Mouse (Mus musculus): Measurements from ENCODE around the gene Ptprj. TPM values are rescaled to one million over a fixed set of nuclear protein-coding genes. Genes with fewer than 3 reads are reported as not detected.

Ptprj gene
- polyA plus RNA-seq, 1 experiment, result 9.1 TPM

GRCm38 (mm10) chr2:90566046-90566445 lies 14.4 kb downstream of the Ptprj start:
- H3K4me1 ChIP-seq (ENCODE audit: control insufficient read depth, insufficient read depth, low read length), result no peaks in the 10 kb centered on the region

GRCm38 (mm10) chr2:90565192-90565929 lies 15.1 kb downstream of the Ptprj start:
- Histone ChIP-seq H3K4me1 (ENCODE audit: control insufficient read depth, insufficient read depth, low read length) (no peaks in the 10 kb centered on the region), H3K27me3 (ENCODE audit: control insufficient read depth, insufficient read depth, low read length) (no peaks in the 10 kb centered on the region), H3K27ac (ENCODE audit: control insufficient read depth, insufficient read depth, low read depth, low read length) (no peak overlapping the region), H3K36me3 (ENCODE audit: control insufficient read depth, insufficient read depth, low read length) (no peaks in the 10 kb centered on the region), H3K4me3 (ENCODE audit: control insufficient read depth, low read depth, low read length) (no peak overlapping the region)
- TF ChIP-seq CTCF (IDR thresholded peaks at IDR 0.05; ENCODE audit: control insufficient read depth, insufficient read depth, insufficient replicate concordance, low read depth, low read length) (no peak), POLR2A (IDR thresholded peaks at IDR 0.05; ENCODE audit: control insufficient read depth, low read depth, low read length) (no peak)

More at GRCm38 (mm10) chr2:90566046-90566445, 14.4 kb downstream of the Ptprj start:
- Histone ChIP-seq H3K36me3 (ENCODE audit: control insufficient read depth, insufficient read depth, low read length) (no peaks in the 10 kb centered on the region), H3K27ac (ENCODE audit: control insufficient read depth, insufficient read depth, low read depth, low read length) (no peak overlapping the region), H3K27me3 (ENCODE audit: control insufficient read depth, insufficient read depth, low read length) (no peaks in the 10 kb centered on the region), H3K4me3 (ENCODE audit: control insufficient read depth, low read depth, low read length) (no peak overlapping the region)
- TF ChIP-seq POLR2A (IDR thresholded peaks at IDR 0.05; ENCODE audit: control insufficient read depth, low read depth, low read length), result no peak
- no peak for TF ChIP-seq CTCF (IDR thresholded peaks at IDR 0.05; ENCODE audit: control insufficient read depth, insufficient read depth, insufficient replicate concordance, low read depth, low read length)

GRCm38 (mm10) chr2:90564552-90564951 lies 15.9 kb downstream of the Ptprj start:
- no peak overlapping the region for H3K4me3 ChIP-seq (ENCODE audit: control insufficient read depth, low read depth, low read length)
- TF ChIP-seq CTCF (IDR thresholded peaks at IDR 0.05; ENCODE audit: control insufficient read depth, insufficient read depth, insufficient replicate concordance, low read depth, low read length) (no peak), POLR2A (IDR thresholded peaks at IDR 0.05; ENCODE audit: control insufficient read depth, low read depth, low read length) (no peak)
- H3K27me3 ChIP-seq (ENCODE audit: control insufficient read depth, insufficient read depth, low read length), result no peaks in the 10 kb centered on the region
- no peak overlapping the region for H3K27ac ChIP-seq (ENCODE audit: control insufficient read depth, insufficient read depth, low read depth, low read length)
- H3K36me3 ChIP-seq (ENCODE audit: control insufficient read depth, insufficient read depth, low read length), result no peaks in the 10 kb centered on the region
- H3K4me1 ChIP-seq (ENCODE audit: control insufficient read depth, insufficient read depth, low read length), result no peaks in the 10 kb centered on the region

GRCm38 (mm10) chr2:90563171-90563570 lies 17.3 kb downstream of the Ptprj start:
- Histone ChIP-seq H3K27ac (ENCODE audit: control insufficient read depth, insufficient read depth, low read depth, low read length) (no peak overlapping the region), H3K27me3 (ENCODE audit: control insufficient read depth, insufficient read depth, low read length) (no peaks in the 10 kb centered on the region), H3K4me3 (ENCODE audit: control insufficient read depth, low read depth, low read length) (no peak overlapping the region), H3K4me1 (ENCODE audit: control insufficient read depth, insufficient read depth, low read length) (no peaks in the 10 kb centered on the region), H3K36me3 (ENCODE audit: control insufficient read depth, insufficient read depth, low read length) (no peaks in the 10 kb centered on the region)
- TF ChIP-seq POLR2A (IDR thresholded peaks at IDR 0.05; ENCODE audit: control insufficient read depth, low read depth, low read length) (no peak), CTCF (IDR thresholded peaks at IDR 0.05; ENCODE audit: control insufficient read depth, insufficient read depth, insufficient replicate concordance, low read depth, low read length) (no peak)

- Histone ChIP-seq H3K27ac (ENCODE audit: control insufficient read depth, insufficient read depth, low read depth, low read length) (no peak overlapping the region), H3K4me3 (ENCODE audit: control insufficient read depth, low read depth, low read length) (no peak overlapping the region), H3K4me1 (ENCODE audit: control insufficient read depth, insufficient read depth, low read length) (no peaks in the 10 kb centered on the region), H3K27me3 (ENCODE audit: control insufficient read depth, insufficient read depth, low read length) (no peaks in the 10 kb centered on the region), H3K36me3 (ENCODE audit: control insufficient read depth, insufficient read depth, low read length) (no peaks in the 10 kb centered on the region)
- TF ChIP-seq CTCF (IDR thresholded peaks at IDR 0.05; ENCODE audit: control insufficient read depth, insufficient read depth, insufficient replicate concordance, low read depth, low read length), result no peak
- no peak for TF ChIP-seq POLR2A (IDR thresholded peaks at IDR 0.05; ENCODE audit: control insufficient read depth, low read depth, low read length)
These were observed 18.2 kb downstream of the Ptprj start for GRCm38 (mm10) chr2:90562126-90562670.

DNA sequence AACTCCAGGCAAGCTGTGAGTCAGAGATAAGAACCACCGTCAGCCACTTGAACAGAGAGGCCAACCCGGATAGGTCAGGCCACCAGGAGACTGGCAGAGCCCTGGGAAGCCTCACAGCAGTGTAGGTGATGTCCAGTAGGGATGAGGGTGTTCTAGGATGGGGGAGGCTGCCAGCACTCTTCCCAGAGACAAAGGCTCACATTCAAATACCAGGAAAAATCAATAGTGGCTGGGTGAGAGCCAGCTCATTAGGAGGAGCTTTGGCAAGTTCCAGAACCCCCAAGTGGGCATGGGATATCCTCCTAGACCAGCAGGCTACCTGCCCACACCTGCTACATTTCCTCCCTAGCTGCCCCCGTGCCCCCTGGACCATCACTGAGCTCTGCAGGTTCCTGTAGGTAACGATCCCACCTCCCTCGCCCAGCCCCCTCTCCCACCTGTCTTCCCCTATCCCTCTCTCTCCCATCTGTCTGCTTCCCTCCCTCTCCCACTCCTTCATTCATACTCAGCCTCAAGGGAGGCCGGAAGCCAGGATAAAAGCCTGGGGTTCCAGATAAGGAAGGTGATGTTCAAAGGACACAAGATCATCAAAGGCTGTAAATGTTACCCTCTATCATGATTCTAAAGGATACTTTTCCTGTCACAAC lies 20.1 kb downstream of the Ptprj start:
- no peak for TF ChIP-seq POLR2A (IDR thresholded peaks at IDR 0.05; ENCODE audit: control insufficient read depth, low read depth, low read length)
- TF ChIP-seq CTCF (IDR thresholded peaks at IDR 0.05; ENCODE audit: control insufficient read depth, insufficient read depth, insufficient replicate concordance, low read depth, low read length), result no peak
- Histone ChIP-seq H3K4me3 (ENCODE audit: control insufficient read depth, low read depth, low read length) (no peak overlapping the region), H3K36me3 (ENCODE audit: control insufficient read depth, insufficient read depth, low read length) (no peaks in the 10 kb centered on the region), H3K27ac (ENCODE audit: control insufficient read depth, insufficient read depth, low read depth, low read length) (no peak overlapping the region), H3K4me1 (ENCODE audit: control insufficient read depth, insufficient read depth, low read length) (no peaks in the 10 kb centered on the region), H3K27me3 (ENCODE audit: control insufficient read depth, insufficient read depth, low read length) (no peaks in the 10 kb centered on the region)

DNA sequence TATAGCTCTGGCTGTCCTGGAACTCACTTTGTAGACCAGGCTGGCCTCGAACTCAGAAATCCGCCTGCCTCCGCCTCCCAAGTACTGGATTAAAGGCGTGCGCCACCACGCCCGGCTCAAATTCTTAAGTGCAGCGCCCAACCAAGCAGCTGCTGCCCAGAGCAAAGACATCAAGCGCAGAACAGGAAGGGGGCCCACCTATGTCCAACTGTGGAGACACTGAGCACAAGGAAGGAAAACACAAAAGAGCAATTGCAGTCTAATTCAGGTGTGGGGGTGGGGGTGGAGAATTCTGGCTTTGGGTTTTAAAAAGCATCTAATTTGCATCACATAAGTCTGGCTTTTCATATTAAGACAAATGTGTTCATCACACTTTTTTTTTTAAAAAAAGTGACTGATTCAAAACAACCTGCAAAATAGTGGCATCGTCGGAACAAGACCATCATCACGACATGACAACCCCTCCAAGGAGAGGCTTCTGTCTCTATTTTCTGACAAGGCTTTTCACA lies 20.7 kb downstream of the Ptprj start:
- no peaks in the 10 kb centered on the region for H3K36me3 ChIP-seq (ENCODE audit: control insufficient read depth, insufficient read depth, low read length)
- H3K4me1 ChIP-seq (ENCODE audit: control insufficient read depth, insufficient read depth, low read length), result no peaks in the 10 kb centered on the region
- no peak overlapping the region for H3K4me3 ChIP-seq (ENCODE audit: control insufficient read depth, low read depth, low read length)
- no peak for TF ChIP-seq CTCF (IDR thresholded peaks at IDR 0.05; ENCODE audit: control insufficient read depth, insufficient read depth, insufficient replicate concordance, low read depth, low read length)
- TF ChIP-seq POLR2A (IDR thresholded peaks at IDR 0.05; ENCODE audit: control insufficient read depth, low read depth, low read length), result no peak
- H3K27me3 ChIP-seq (ENCODE audit: control insufficient read depth, insufficient read depth, low read length), result no peaks in the 10 kb centered on the region
- H3K27ac ChIP-seq (ENCODE audit: control insufficient read depth, insufficient read depth, low read depth, low read length), result no peak overlapping the region
